Comparison of ENCODE assay signal across 8 mouse cellular contexts in the genomic region with DNA sequence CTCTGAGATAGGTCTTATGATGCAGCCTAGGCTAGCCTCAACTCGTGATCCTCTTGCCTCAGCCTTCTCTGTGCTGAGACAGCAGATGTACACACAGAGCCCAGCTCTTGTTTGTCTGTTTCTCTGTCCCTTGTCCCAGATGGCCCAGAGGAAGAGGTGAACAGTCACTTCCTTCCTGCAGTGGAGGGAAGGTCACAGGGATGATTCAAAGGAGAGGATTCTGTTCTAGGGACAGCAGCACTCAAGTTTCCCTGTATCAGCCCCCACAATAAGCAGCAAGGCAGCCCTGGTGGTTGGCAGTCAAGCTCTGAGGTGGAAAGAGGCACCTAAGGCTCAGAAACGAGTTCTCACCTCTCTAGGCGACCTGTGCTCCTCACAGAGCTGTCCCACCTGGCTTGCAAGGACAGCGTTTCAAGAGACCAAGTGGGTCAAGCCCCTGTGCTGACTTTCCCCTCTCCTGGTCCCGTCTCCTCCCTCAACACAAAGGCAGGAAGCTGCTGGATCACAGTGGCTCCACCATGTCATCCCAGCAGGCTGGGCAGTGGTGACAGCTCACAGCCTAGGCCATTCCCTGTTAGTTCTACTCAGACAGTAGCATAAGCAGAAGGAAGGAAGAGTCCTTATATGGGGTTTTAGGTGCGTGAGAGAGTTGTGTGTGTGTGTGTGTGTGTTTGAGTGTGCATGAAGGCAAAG. TPM values are rescaled to one million over a fixed set of nuclear protein-coding genes. Genes with fewer than 3 reads are reported as not detected.
DNase-seq lines count a peak whose midpoint lies in the region; ATAC-seq and TF ChIP-seq lines count a peak whose summit lies in the region.

No protein-coding gene starts in this region.

- no peaks in the 10 kb centered on the region for H3K9me3 ChIP-seq in intestine, embryonic 14.5 days (ENCODE audit: control insufficient read depth, low read length)
- no peaks in the 10 kb centered on the region for H3K9me3 ChIP-seq in lung, embryonic 15.5 days
- no peaks in the 10 kb centered on the region for H3K9me3 ChIP-seq in forebrain, embryonic 15.5 days

- H3K36me3 ChIP-seq in intestine, embryonic 14.5 days (ENCODE audit: control insufficient read depth, insufficient read depth, low read length): peaks cover 24% of the 10 kb centered on the region
- peaks cover 15% of the 10 kb centered on the region for H3K36me3 ChIP-seq in lung, embryonic 15.5 days
- peaks cover 13% of the 10 kb centered on the region for H3K36me3 ChIP-seq in forebrain, embryonic 15.5 days

- H3K27ac ChIP-seq in cortical plate, adult 2 months (ENCODE audit: insufficient read depth, low read length): 0 out of 2 replicates have a peak overlapping the region, but pooled peaks have one; percentile 26
- peak overlapping the region; percentile 43; the same call in 1 of the 2 replicates for H3K27ac ChIP-seq in intestine, embryonic 14.5 days (ENCODE audit: low read depth)
- peak overlapping the region; percentile 79 for H3K27ac ChIP-seq in lung, embryonic 15.5 days
- no peak overlapping the region for H3K27ac ChIP-seq in forebrain, embryonic 15.5 days (replicated peaks)

- no peaks in the 10 kb centered on the region for H3K27me3 ChIP-seq in intestine, embryonic 14.5 days (replicated peaks; ENCODE audit: control insufficient read depth, insufficient read depth, low read length)
- no peaks in the 10 kb centered on the region for H3K27me3 ChIP-seq in lung, embryonic 15.5 days
- no peaks in the 10 kb centered on the region for H3K27me3 ChIP-seq in forebrain, embryonic 15.5 days

- TF ChIP-seq CTCF in cortical plate, adult 2 months (IDR thresholded peaks at IDR 0.05; ENCODE audit: extremely low read depth, insufficient read depth, low read length): no peak

- ATAC-seq in intestine, embryonic 14.5 days (replicated peaks; ENCODE audit: low FRiP score, low TSS enrichment, low read depth): no peak
- 0 out of 2 replicates have a peak, but pooled peaks have one; percentile 7 for ATAC-seq in lung, embryonic 15.5 days (ENCODE audit: borderline replicate concordance, extremely low read depth, low FRiP score, low TSS enrichment)
- no peak for ATAC-seq in forebrain, embryonic 15.5 days (replicated peaks)

- WGBS in intestine, embryonic 14.5 days: 67% methylated on average over 6 of the region's 6 CpGs
- WGBS in lung, embryonic 15.5 days: 51% methylated on average over 6 of the region's 6 CpGs
- 78% methylated on average over 6 of the region's 6 CpGs for WGBS in forebrain, embryonic 15.5 days

- peak; percentile 66 for DNase-seq in adrenal gland, adult 2 months
- DNase-seq in adrenal gland, postnatal 4 days (ENCODE audit: low spot score in 2 of 2): no peak
- no peak for DNase-seq in intestine, embryonic 14.5 days (ENCODE audit: low spot score)
- no peak for DNase-seq in gastrocnemius, postnatal 4 days (ENCODE audit: low spot score in 2 of 2)
- no peak for DNase-seq in ovary, adult 18-20 months (ENCODE audit: low spot score)

- H3K4me2 ChIP-seq in intestine, embryonic 14.5 days (ENCODE audit: low read length): no peak overlapping the region
- no peak overlapping the region for H3K4me2 ChIP-seq in lung, embryonic 15.5 days
- no peak overlapping the region for H3K4me2 ChIP-seq in forebrain, embryonic 15.5 days (replicated peaks)

- H3K4me1 ChIP-seq in cortical plate, adult 2 months (ENCODE audit: control insufficient read depth, insufficient read depth, low read length): peaks cover 7% of the 10 kb centered on the region
- peaks cover 24% of the 10 kb centered on the region for H3K4me1 ChIP-seq in intestine, embryonic 14.5 days (replicated peaks; ENCODE audit: control insufficient read depth, insufficient read depth, low read length)
- peaks cover 37% of the 10 kb centered on the region for H3K4me1 ChIP-seq in lung, embryonic 15.5 days
- peaks cover 19% of the 10 kb centered on the region for H3K4me1 ChIP-seq in forebrain, embryonic 15.5 days

- H3K9ac ChIP-seq in intestine, embryonic 14.5 days (ENCODE audit: low read length): no peak overlapping the region
- H3K9ac ChIP-seq in lung, embryonic 15.5 days: no peak overlapping the region
- no peak overlapping the region for H3K9ac ChIP-seq in forebrain, embryonic 15.5 days (replicated peaks)

- TF ChIP-seq POLR2A in cortical plate, adult 2 months (IDR thresholded peaks at IDR 0.05; ENCODE audit: extremely low read depth, insufficient read depth, low read length): no peak

- no peak overlapping the region for H3K4me3 ChIP-seq in cortical plate, adult 2 months (ENCODE audit: insufficient read depth, low read length)
- no peak overlapping the region for H3K4me3 ChIP-seq in intestine, embryonic 14.5 days (ENCODE audit: low read depth, low read length)
- H3K4me3 ChIP-seq in lung, embryonic 15.5 days: no peak overlapping the region
- H3K4me3 ChIP-seq in forebrain, embryonic 15.5 days: no peak overlapping the region

RNA-seq across cellular contexts. Expression of a gene that starts 41.1 kb away (rescaled TPM):
- 1 to 10 TPM in 1 of 2 experiments, under 1 TPM in 1; 0.52 to 1.1 TPM for total RNA-seq in adrenal gland, adult 2 months (2021)
- 1.5 and 1.6 TPM in 2 replicates for polyA plus RNA-seq in adrenal gland, adult 2 months (2012; rRNA removed)
- 1 to 10 TPM; 1.2 to 1.5 TPM for total RNA-seq in adrenal gland, postnatal 4 days (2021)
- polyA plus RNA-seq in cortical plate, adult 2 months (2012; rRNA removed): 8.3 and 9.3 TPM in 2 replicates
- 1.2 and 1.3 TPM in 2 replicates for polyA plus RNA-seq in intestine, embryonic 14.5 days (2014; fragmentation: Nextera tagmentation; extraction: Ambion mirVana)
- polyA plus RNA-seq in lung, embryonic 15.5 days (2015; fragmentation: Nextera tagmentation; extraction: Ambion mirVana): 1.2 and 1.3 TPM in 2 replicates
- under 1 TPM; 0.39 to 0.62 TPM for total RNA-seq in gastrocnemius, postnatal 4 days (2021)
- polyA plus RNA-seq in forebrain, embryonic 15.5 days (2015; fragmentation: Nextera tagmentation; extraction: Ambion mirVana): 4.4 and 5.3 TPM in 2 replicates
